Mouse (Mus musculus) gastrocnemius, adult 8-10 months (tissue): ENCODE data around the gene Rag2. TPM values are rescaled to one million over a fixed set of nuclear protein-coding genes. Genes with fewer than 3 reads are reported as not detected.

Experiments used
- total RNA-seq, 4 experiments: library from RNA; stranded (reverse); gene quantifications; 2 replicates each; pipeline ENCODE4 v1.2.4; 2022

Gene Rag2
- total RNA-seq, 4 experiments from 2014 or later: not detected

Other genes with a start within 250 kb of the Rag2 start
- not detected for gene Rag1, start 24.8 kb downstream of the Rag2 start, total RNA-seq
- 100 to 1,000 TPM in 2 of 4 experiments, 10 to 100 TPM in 2; 80.6 to 111 (median 96.6) TPM for gene B230118H07Rik, start 24.8 kb downstream of the Rag2 start, total RNA-seq
- 10 to 100 TPM in 3 of 4 experiments, 1 to 10 TPM in 1; 9.4 to 13.3 (median 10.7) TPM for gene Traf6, start 53.7 kb downstream of the Rag2 start, total RNA-seq